Mouse (Mus musculus) urinary bladder, postnatal 14 days (tissue): ENCODE results near the gene Nrxn1.
"Not testable (repeated sequence)": the region's sequence is repeated elsewhere in the genome, so short reads cannot be mapped to it uniquely, and the experiment has no call there.

Source experiments
- DNase-seq: peaks from one replicate; pipeline ENCODE4 v3.0.0; 2021; ENCODE audit warnings: low spot score

The Nrxn1 gene

DNA sequence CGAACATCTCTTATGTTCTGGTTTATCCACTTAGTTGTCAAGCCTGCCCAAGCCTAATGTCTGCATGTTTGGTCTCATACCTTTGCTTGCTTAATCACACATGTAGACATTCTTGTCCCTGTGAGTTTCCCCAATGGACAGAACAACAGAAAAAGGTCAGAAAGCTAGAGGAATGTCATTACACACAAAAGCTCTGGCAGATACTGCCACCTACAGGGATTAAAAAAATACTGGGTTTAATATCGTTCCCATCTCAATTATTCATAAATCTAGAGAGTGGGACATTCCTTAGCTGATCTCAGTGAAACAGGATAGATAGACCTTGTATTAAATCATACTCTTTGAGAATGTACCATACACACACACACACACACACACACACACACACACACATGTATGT lies 823.7 kb downstream of the Nrxn1 start:
- DNase-seq, result no peak

DNA sequence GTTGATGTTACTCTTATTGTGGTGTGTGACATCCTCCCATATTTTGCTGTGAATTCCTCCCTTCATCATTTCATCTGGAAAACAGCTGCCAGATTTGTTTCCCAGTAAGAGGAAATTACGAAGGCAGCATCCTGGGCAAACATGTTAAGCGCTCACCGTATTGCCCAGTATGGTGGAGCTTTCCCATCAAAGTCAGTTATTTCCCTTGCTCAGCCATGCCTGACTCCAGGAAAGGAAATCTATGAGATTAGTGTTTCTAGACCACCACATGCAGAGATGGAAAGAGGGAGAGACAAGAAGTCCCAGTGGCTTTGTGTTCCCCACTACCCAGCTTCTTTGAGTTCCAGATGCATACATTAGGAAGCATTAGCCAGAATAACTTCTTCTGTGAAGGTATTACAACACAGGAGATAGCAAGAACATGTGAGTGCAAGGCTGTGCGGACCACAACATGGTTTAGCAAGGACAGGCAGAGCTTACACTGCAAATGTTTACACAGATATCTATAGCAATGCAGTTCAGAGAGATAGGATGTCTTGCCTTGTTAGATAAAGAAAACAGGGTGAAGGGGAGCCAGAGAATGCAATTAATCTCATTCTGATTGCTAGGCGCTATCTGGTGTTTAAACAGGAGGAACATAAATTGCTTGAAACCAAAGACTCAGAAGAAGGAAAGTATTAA lies 839.3 kb downstream of the Nrxn1 start:
- no peak for DNase-seq

DNA sequence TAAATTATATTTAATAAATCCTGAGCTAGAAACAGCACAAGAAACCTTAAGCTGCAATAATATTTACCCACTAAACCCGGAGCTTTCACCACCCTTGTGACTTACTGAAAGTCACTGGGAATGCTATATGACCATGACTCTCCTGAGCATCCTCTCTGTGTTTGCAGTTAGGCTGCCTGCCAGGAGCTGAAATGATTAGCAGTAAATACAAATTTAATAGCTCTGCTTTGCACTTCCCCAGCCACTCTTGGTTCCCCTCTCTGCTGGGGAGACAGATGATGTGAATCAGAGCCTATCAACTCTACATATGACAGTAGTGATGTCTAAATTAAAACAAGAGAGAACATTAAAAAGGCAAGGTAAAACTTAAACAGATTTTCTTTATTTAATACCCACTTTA lies 840.7 kb downstream of the Nrxn1 start:
- no peak for DNase-seq

DNA sequence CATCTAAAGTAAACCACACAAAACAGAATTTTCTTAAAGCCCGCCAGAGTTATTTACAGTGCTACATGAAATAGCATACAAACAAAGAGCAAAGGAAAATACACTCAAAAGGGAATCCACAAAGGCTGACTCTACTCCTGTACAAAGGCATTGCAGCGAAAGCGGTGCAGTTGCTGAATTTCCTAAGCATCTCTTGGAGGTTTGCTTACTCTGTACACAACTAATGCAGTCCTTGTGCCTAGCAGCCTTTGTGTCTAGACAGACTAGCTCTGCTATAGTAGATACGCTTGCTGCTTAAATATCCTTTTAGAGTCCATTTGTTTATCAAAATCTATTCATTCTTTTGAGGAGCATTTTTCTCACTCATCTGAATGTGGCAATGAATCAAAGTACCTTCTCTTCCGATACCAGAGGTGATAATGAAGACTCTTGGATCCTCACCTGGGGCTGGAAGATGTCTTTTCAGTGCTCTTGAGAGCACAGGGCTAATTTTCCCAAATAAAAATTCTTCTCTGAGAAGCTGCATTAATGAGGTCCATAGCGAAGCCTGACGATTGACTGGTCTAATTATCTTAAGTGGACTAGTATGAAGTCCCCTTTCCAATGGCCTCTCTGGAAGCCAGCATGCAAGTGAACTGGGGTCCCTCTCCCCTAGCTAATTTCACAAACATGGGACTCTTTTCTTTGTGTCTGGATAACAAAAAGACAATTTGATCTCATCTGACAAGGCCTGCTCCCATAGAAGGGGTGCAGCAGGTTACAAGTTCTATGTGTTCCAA lies 845.6 kb downstream of the Nrxn1 start:
- no peak for DNase-seq

DNA sequence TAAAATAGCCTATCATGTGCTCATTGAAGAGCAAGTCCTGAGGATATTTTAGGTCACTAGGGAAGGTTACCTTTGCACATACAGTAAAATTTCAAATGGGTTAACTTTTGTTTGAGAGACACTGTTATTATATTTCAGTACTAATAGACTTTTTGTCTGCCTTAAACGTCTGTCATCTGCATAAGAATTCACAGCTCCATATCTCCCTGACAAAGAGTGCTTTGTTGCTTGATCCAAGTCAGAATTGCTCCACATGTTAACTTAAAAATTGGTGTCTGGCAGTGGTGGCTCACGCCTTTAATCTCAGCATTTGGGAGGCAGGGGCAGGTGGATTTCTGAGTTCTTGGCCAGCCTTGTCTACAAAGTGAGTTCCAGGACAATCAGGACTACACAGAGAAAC lies 848.5 kb downstream of the Nrxn1 start:
- no peak for DNase-seq

DNA sequence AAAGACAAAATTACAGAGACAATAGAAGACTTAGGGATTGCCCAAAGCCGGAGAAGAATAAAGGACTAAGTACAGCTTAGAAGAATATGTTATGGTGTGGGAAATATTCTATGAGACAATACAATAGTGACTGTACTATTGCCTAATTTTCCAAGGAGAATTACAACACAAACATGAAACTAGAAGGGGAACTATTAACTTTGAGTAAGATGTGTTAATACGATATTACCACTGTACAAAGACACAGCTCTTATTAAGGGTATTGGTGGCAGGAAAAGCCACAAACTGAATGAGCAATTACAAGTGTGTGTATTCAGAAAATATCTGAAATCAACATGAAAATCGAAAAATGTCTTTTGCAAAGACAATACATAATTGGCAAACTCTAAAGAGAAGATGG lies 853.9 kb downstream of the Nrxn1 start:
- DNase-seq, result no peak

DNA sequence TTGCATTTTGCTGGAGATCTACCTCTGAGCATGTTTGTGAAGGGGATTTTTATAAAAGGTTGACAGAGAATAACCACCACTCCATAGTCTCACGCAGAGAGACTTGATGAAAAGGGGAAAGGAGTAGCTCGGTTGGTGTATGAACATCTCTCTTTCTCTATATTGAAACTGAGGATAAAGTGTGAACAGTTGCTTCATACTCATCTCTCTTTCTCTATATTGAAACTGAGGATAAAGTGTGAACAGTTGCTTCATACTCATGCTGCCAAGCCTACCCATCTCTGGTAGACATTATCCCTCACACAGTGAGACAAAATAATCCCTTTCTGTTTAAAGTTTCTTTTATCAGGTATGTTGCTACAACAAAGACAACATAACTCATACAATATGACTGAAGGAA lies 854.4 kb downstream of the Nrxn1 start:
- DNase-seq, result no peak

DNA sequence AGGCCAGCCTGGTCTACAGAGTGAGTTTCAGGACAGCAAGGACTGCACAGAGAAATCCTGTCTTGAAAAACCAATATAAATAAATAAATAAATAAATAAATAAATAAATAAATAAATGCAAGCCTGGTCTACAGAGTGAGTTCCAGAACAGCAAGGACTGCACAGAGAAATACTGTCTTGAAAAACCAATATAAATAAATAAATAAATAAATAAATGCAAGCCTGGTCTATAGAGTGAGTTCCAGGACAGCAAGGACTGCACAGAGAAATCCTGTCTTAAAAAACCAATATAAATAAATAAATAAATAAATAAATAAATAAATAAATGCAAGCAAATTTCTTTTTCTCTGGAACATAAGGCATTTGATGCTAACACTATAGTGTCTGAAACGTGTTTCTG lies 857.2 kb downstream of the Nrxn1 start:
- not testable (repeated sequence) for DNase-seq

DNA sequence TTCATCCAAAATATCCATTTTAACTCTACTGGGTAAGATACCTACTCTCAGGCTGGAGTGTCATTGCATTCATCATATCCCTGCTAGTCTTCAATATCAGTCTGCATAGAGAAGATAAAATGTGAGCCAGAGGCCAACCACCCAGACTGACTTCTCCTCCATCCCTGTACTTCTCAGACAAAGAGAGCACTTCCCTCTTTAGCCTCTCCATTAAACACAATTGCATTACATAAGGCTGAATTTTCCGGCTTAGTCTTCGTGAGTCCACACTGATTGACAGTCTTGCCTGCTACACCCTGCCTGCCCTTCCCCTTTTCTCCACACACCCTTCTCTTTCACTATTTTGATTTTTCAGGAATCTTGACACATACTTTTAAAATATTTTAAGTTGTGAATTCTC lies 858.1 kb downstream of the Nrxn1 start:
- DNase-seq, result no peak

DNA sequence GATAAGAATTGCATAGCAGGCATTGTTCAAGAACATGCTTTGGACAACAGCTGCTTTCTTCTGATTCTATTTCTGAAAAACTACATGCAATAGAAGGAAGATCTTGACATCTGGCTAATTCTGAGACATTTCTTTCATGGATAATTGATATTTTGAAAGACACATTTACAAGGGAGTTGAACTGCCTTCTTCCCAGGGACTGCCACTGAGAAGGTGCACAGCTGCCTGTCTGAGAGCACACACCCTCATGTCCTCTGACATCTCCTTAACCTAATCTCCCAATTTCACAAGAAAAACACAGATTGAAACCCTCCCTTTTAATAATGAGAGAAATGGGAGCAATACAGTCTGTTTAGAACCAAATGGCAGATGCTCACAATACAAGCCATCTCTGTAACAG lies 884.3 kb downstream of the Nrxn1 start:
- no peak for DNase-seq

DNA sequence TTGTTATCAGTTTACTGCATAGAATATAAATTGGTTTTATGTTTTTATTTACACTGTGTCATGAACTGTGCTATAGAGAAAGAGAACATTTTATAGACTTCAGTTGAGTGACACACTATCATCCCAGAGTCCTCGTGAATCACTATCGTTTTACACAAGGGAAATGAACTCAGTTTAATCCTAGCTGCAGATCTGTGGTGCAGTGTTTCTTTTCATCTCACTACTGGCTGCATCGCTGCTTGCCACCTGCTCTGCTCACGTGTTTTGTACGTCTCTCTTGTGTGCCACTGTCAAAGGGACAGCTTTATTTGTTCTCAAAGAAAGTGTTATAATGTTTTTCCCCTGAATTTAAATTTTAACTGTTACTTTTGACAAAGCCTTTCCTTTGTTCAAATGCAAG lies 885.3 kb downstream of the Nrxn1 start:
- DNase-seq, result no peak

DNA sequence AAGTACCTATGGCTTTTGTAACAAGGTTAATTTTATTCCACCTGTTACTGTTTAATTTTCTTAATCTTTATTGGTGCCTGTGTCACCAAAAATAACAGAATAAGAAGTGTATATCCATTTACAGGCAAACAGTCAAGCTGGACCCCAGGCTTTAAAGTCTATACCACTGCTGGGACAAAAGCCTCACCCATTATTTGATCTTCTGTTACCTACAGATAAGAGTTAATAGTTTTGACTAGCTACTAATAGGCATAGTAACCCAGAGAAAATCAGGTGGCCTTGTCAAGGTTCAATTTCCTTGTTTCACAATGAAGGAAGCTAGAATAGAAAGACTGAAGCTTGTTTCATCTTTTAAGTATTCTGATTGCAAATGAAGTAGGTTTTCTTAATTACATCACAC lies 888.9 kb downstream of the Nrxn1 start:
- no peak for DNase-seq

DNA sequence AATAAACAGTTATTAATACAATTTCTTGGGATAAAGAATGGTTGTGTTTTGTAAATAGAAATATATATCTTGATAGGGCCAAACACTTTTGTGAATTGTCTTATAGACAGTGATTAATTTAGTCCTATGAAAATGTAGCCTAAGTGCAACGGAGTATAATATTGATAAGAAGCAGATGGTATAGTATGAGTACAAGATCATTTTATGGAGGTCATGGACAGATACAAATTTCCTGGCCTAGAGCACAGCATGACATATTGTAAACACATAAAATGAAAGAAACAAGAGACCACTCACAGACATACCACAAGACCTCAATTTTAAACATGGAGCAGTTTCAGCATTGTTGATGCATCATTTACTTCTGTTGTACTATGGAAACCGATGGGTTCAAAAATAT lies 890.1 kb downstream of the Nrxn1 start:
- DNase-seq, result no peak

DNA sequence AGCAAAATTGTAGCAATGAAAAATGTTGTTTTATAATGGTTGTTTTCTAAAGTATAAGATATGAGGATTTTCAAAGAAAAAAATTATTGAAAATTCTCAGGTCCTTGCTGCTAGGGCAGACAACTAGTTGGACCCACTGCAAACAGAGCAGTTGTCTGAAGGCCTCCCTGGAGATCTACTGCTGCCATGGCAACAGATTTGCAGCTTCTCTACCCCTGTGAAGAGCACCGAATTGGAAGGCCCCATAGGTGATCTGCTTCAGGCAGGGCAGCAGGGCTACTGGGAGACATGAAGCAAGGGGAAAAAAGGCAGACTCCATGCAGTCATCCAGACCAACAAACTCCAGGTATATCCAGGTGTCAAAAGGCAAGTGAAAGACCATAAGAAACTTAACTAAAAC lies 896.1 kb downstream of the Nrxn1 start:
- no peak for DNase-seq

DNA sequence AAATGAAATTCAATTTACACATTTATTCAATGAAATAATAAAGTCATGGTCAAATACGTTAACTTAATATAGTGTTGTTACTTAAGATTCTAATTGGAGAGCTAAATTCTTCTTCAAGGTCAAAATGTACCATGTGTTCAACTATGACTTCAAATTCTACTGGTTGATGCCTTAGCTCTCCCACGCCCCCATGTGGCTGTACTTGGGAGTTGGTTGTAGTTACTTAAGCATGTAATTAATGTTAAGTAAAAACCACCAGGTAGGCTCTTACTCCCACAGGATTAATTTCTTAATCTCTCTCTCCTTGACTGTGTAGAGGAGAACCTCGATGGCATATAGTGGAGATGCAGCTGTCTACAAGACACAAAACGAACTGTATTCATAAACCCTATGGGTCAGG lies 951.3 kb downstream of the Nrxn1 start:
- peak; percentile 36 for DNase-seq

DNA sequence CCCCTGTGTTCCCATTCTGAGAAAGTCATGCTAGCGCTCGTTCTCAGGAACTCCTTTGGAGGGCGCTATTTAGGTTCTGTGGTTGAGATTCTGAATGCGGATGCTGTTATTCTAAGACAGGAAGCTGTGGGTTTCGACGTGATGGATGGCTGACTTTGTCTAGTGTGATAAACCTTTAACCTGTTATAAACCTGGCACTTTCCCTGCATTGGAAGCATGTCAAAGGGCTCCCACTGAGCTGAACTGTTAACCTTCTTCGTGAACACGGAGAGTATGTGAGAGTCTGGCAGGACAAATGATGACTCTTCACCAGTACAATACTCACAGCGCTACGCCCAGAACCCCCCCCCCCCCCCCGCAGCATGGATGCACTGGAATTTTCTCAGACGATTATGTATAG lies 962.0 kb downstream of the Nrxn1 start:
- DNase-seq, result no peak

DNA sequence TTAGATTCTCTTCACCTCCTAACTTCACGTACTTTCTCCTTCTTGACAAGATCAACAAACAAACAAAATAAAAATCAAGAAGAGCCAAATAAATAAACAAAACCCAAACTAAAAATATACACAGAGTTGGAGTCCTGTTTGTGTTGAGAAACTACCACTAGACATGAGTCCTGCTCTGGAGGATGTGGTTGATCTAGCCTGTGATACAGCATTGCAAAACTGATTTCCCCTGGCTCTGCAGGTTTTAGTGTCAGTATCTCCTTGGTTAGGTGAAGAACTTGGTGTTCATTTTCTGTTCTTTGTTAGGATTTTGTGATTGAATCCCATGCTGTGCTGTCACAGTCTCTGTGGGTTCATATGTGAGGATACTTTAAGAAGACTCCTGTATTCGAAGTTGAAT lies 963.7 kb downstream of the Nrxn1 start:
- DNase-seq, result no peak

DNA sequence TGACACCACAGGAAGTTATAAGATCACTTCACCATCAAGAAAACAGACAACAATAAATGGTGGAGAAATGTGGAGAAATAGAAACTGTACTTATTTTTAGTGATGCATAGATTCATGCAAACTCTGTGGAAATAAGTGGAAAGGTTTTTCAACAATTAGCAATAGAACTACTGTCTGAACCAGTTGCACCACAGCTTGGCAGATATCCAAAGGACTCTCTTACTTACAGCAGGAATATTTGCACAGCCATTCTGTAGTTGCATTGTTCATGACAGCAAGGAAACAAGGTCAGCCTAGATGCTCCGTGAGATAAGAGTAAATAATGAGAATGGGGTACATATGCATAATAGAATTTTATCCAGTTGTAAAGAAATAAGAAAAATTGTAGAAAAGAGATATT lies 965.3 kb downstream of the Nrxn1 start:
- no peak for DNase-seq

DNA sequence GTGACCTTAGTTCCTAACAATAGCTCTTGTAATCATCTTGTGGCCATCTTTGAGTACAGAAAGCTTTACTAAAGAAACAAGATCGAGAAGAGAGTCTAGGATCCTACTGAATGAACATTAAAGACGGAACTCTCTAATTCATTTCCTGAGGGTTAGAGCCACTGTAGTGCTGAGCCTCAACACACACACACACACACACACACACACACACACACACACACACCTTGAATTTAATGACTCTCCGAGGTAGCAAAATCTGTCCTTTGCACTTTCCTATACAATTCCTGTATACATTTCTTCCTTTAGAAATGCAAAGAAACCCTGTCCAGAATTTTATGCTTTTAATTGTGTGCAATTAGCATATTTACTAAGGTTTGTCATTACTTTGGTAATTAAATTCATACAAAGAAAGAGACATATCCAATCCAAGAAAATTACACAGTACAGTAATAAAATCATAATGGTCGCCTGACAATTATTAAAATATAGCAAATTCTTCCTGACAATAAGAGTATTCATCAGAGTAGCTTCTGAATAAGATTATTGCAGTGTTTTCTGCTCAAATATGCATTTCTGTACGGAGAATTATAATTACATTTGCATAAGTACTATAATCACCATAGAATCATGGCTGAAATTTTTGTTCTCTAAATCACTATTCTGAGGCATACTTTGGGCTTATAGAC lies 969.9 kb downstream of the Nrxn1 start:
- DNase-seq, result no peak

DNA sequence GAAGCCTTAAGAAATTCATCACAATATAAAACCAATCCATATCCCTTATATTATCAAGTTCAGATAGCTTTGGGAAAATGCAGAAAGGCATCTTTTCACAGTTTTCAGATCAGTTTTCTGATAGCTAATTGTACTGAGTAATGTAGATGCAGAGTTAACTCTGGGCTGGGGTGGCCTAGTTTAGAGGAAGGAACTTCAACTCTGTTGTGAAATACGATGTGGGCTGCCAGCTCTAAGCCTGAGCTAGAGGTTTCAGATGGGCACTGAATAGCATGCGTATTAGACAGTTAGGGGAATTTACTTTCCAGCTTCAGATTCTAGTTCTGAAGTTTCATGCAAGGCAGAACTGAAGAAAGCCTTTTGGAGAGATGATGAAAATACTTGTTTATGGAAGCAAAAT lies 976.6 kb downstream of the Nrxn1 start:
- DNase-seq, result no peak

DNA sequence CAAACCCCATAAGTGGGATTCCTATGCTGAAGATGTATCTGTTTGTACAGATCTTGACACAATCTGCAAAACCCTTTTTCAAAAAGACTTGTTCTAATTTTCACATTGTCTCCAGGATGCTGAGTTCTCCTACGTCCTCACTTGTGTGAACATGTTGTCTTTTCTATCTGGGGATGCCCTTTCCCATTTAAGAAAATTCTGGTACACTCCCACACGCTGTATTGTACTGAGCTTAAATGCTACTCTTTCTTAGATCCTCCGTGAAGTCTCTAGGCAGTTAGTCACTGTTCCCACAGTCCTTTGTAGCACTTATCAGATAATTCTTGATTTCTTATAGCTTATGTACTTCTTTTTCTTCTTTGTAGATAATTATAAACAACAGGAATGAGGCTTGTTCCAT lies 997.9 kb downstream of the Nrxn1 start:
- no peak for DNase-seq

DNA sequence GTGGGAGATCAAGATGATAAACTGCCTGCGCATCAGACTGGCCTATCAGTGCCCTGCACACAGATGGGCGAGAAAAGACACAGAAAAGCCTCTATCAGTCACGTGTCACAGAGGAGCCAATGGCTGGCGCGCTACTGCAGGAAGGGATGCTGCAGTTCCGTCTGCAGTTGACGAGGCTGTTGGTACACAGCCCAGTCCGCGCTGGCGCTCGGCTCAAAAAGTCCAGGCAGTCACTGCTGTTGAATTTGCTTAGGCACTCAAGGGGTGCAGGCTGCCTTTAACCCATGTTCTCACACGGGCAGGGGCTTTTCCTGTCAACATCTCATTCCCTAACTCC lies 1004.6 kb downstream of the Nrxn1 start:
- DNase-seq, result peak; percentile 60

DNA sequence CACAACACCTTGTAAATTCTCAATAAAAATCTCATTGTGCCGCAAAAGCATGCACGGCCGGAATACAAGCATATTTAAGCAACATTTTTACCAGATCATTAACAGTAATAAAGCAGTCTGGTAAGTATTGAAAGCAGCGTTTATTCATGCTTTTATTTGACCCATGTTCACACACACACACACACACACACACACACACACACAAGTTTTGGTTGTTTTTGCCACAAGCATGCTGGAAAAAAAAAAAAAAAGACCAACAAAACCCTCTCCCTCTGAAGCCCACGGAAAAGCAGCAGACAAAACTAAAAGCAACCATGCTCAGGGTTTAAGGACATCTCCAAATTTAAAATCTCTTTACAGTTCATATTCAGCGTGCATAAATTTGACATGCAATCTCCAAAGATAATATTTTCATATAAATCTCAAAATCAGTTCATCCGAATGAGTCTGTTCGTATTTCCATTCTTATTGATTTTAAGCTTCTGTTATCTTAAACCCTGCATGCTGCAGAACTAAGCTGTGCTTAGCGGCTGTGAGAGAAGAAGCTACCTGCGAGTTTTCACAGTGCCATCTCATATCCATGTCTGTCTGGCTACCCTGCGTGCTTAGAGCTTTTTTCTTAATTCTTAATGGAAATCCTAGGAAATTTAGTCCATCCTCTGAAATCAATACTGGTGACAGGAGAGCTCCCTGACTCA lies 1005.1 kb downstream of the Nrxn1 start:
- no peak for DNase-seq
